Mouse (Mus musculus): Measurements from ENCODE around the gene Tmem170b. TPM values are rescaled to one million over a fixed set of nuclear protein-coding genes. Genes with fewer than 3 reads are reported as not detected.
"Not testable (repeated sequence)": the region's sequence is repeated elsewhere in the genome, so short reads cannot be mapped to it uniquely, and the experiment has no call there.

Gene Tmem170b
- total RNA-seq, 1 experiment from 2014 or later: 22.8 TPM

GRCm38 (mm10) chr13:41669951-41670350, 64.2 kb downstream of the Tmem170b start:
- DNase-seq: no peak

GRCm38 (mm10) chr13:41670386-41671130, 64.9 kb downstream of the Tmem170b start:
- no peak for DNase-seq

- no peak for DNase-seq
These were observed 65.5 kb downstream of the Tmem170b start for GRCm38 (mm10) chr13:41671136-41671705.

- DNase-seq: not testable (repeated sequence)
These were observed 67.2 kb downstream of the Tmem170b start for GRCm38 (mm10) chr13:41672904-41673303.

GRCm38 (mm10) chr13:41673541-41673940, 67.8 kb downstream of the Tmem170b start:
- no peak for DNase-seq

GRCm38 (mm10) chr13:41674608-41675007, 68.9 kb downstream of the Tmem170b start:
- not testable (repeated sequence) for DNase-seq

GRCm38 (mm10) chr13:41675498-41675897, 69.8 kb downstream of the Tmem170b start:
- no peak for DNase-seq

- no peak for DNase-seq
These were observed 70.5 kb downstream of the Tmem170b start for GRCm38 (mm10) chr13:41675966-41676835.

GRCm38 (mm10) chr13:41676836-41677186, 71.1 kb downstream of the Tmem170b start:
- no peak for DNase-seq

GRCm38 (mm10) chr13:41680854-41681549, 75.3 kb downstream of the Tmem170b start:
- no peak for DNase-seq

GRCm38 (mm10) chr13:41682341-41683119, 76.8 kb downstream of the Tmem170b start:
- DNase-seq: no peak

- no peak for DNase-seq
These were observed 77.8 kb downstream of the Tmem170b start for GRCm38 (mm10) chr13:41683356-41684012.

GRCm38 (mm10) chr13:41685499-41685898, 79.8 kb downstream of the Tmem170b start:
- DNase-seq: no peak

- no peak for DNase-seq
These were observed 83.3 kb downstream of the Tmem170b start for GRCm38 (mm10) chr13:41689055-41689454.

- peak; percentile 26 for DNase-seq
These were observed 83.9 kb downstream of the Tmem170b start for GRCm38 (mm10) chr13:41689598-41690045.

Other genes starting within 250 kb of the Tmem170b start
- gene Nedd9, start 118.5 kb upstream of the Tmem170b start, total RNA-seq (2021): 23.0 and 38.5 TPM in 2 replicates
- 93.7 and 96.6 TPM in 2 replicates for gene Adtrp, start 241.8 kb downstream of the Tmem170b start, total RNA-seq (2021)

Measured in adrenal gland, postnatal 14 days (tissue).